ENCODE assay signal across 7 mouse cellular contexts in the genomic region with DNA sequence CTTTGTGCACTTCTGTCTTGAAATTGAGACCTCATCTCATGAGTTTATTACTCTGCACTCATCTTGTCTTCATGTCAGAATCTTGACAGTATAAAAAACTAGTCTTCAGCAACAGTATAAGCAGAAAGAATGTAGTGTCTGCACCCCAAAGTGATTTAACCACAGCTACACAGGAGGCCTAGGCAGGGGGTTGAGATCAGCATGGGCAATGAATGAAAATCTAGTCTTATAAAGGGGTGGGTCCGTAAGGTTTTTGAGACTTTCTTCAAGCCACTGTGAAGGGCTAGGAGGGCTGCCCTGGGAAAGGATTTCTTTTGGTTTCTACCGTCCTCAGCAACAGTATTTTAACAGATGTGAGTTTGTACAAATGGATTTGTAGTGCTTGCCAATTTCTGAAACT. TPM values are rescaled to one million over a fixed set of nuclear protein-coding genes. Genes with fewer than 3 reads are reported as not detected.
DNase-seq lines count a peak whose midpoint lies in the region; ATAC-seq and TF ChIP-seq lines count a peak whose summit lies in the region.

No protein-coding gene starts in this region.

- H3K4me3 ChIP-seq in lung, embryonic 15.5 days: peak overlapping the region; percentile 65
- 0 out of 2 replicates have a peak overlapping the region, but pooled peaks have one; percentile 79 for H3K4me3 ChIP-seq in embryonic fibroblast, embryonic 13.5 days (ENCODE audit: insufficient read depth, low read length)
- H3K4me3 ChIP-seq in intestine, embryonic 15.5 days (replicated peaks): peak overlapping the region; percentile 61
- H3K4me3 ChIP-seq in myocyte: peak overlapping the region; percentile 66

- no peak for TF ChIP-seq CTCF in embryonic fibroblast, embryonic 13.5 days (IDR thresholded peaks at IDR 0.05; ENCODE audit: borderline replicate concordance, insufficient read depth, low read length)

- ATAC-seq in lung, embryonic 15.5 days (ENCODE audit: borderline replicate concordance, extremely low read depth, low FRiP score, low TSS enrichment): no peak
- peak; percentile 1; the same call in 1 of the 2 replicates for ATAC-seq in intestine, embryonic 15.5 days

- no peaks in the 10 kb centered on the region for H3K9me3 ChIP-seq in lung, embryonic 15.5 days
- H3K9me3 ChIP-seq in intestine, embryonic 15.5 days: no peaks in the 10 kb centered on the region

- no peak for TF ChIP-seq POLR2A in embryonic fibroblast, embryonic 13.5 days (IDR thresholded peaks at IDR 0.05; ENCODE audit: low read depth, low read length)
- TF ChIP-seq POLR2A in myocyte (IDR thresholded peaks at IDR 0.05; ENCODE audit: insufficient read length, low read depth): no peak

- no peaks in the 10 kb centered on the region for H3K79me2 ChIP-seq in myocyte (ENCODE audit: control insufficient read depth, insufficient read depth)

- H3K9ac ChIP-seq in lung, embryonic 15.5 days: peak overlapping the region; percentile 63; the same call in 1 of the 2 replicates
- H3K9ac ChIP-seq in intestine, embryonic 15.5 days: no peak overlapping the region

- H3K27ac ChIP-seq in lung, embryonic 15.5 days: no peak overlapping the region
- H3K27ac ChIP-seq in embryonic fibroblast, embryonic 13.5 days (ENCODE audit: insufficient read depth, low read length): no peak overlapping the region
- 0 out of 2 replicates have a peak overlapping the region, but pooled peaks have one; percentile 17 for H3K27ac ChIP-seq in intestine, embryonic 15.5 days

- peaks cover 15% of the 10 kb centered on the region; the same call in 1 of the 2 replicates for H3K4me1 ChIP-seq in lung, embryonic 15.5 days
- H3K4me1 ChIP-seq in embryonic fibroblast, embryonic 13.5 days (ENCODE audit: control insufficient read depth, insufficient read depth, low read length): no peaks in the 10 kb centered on the region
- peaks cover 4% of the 10 kb centered on the region; the same call in 1 of the 2 replicates for H3K4me1 ChIP-seq in intestine, embryonic 15.5 days (replicated peaks)

- no peak for DNase-seq in lung, postnatal 14 days
- no peak for DNase-seq in right cerebral cortex, postnatal 10 days (ENCODE audit: low spot score in 2 of 2)
- no peak for DNase-seq in adrenal gland, postnatal 36 days

- H3K36me3 ChIP-seq in lung, embryonic 15.5 days: peaks cover 32% of the 10 kb centered on the region
- H3K36me3 ChIP-seq in intestine, embryonic 15.5 days: peaks cover 12% of the 10 kb centered on the region
- H3K36me3 ChIP-seq in myocyte (ENCODE audit: control insufficient read depth, insufficient read depth): peaks cover 13% of the 10 kb centered on the region

- H3ac ChIP-seq in myocyte (ENCODE audit: control insufficient read depth, insufficient read length): no peak overlapping the region

- H3K27me3 ChIP-seq in lung, embryonic 15.5 days: no peaks in the 10 kb centered on the region
- H3K27me3 ChIP-seq in intestine, embryonic 15.5 days (replicated peaks): no peaks in the 10 kb centered on the region
- H3K27me3 ChIP-seq in myocyte (ENCODE audit: control insufficient read depth, insufficient read depth, insufficient read length): no peaks in the 10 kb centered on the region

- WGBS in lung, embryonic 15.5 days: 38% methylated on average over 2 of the region's 2 CpGs
- 59% methylated on average over 2 of the region's 2 CpGs for WGBS in intestine, embryonic 15.5 days

- peak overlapping the region; percentile 58; the same call in 1 of the 2 replicates for H3K4me2 ChIP-seq in lung, embryonic 15.5 days
- H3K4me2 ChIP-seq in intestine, embryonic 15.5 days (replicated peaks): peak overlapping the region; percentile 61; the same call in 1 of the 2 replicates
- H3K4me2 ChIP-seq in myocyte (ENCODE audit: low read depth): peak overlapping the region; percentile 64

TF ChIP-seq in myocyte, 11 proteins besides CTCF, POLR2A, EP300 and RAD21:
- no peak for TF ChIP-seq TCF3 (IDR thresholded peaks at IDR 0.05; ENCODE audit: insufficient read length, low read depth)
- TF ChIP-seq REST (IDR thresholded peaks at IDR 0.05; ENCODE audit: insufficient read depth, insufficient read length): no peak
- no peak for TF ChIP-seq MAX (IDR thresholded peaks at IDR 0.05; ENCODE audit: low read depth)
- no peak for TF ChIP-seq POLR2AphosphoS2 (IDR thresholded peaks at IDR 0.05; ENCODE audit: insufficient read length, low read depth)
- no peak for TF ChIP-seq USF1 (IDR thresholded peaks at IDR 0.05; ENCODE audit: low read depth)
- TF ChIP-seq CEBPB (IDR thresholded peaks at IDR 0.05; ENCODE audit: insufficient read depth, poor library complexity, severe bottlenecking): no peak
- TF ChIP-seq MYOG (IDR thresholded peaks at IDR 0.05; ENCODE audit: control insufficient read depth in 1 of 3, insufficient read depth in 1 of 3, insufficient read length in 2 of 3, low read depth in 2 of 3): no peak
- no peak for TF ChIP-seq TCF12 (IDR thresholded peaks at IDR 0.05; ENCODE audit: insufficient read depth, poor library complexity, severe bottlenecking)
- no peak for TF ChIP-seq SRF (IDR thresholded peaks at IDR 0.05; ENCODE audit: control insufficient read depth, insufficient read length, low read depth)
- no peak for TF ChIP-seq E2F4 (IDR thresholded peaks at IDR 0.05; ENCODE audit: insufficient read depth)
- TF ChIP-seq MYOD1 (IDR thresholded peaks at IDR 0.05; ENCODE audit: control insufficient read depth in 1 of 3, insufficient read length in 2 of 3, low read depth in 2 of 3): no peak
TF ChIP-seq in myocyte: peak in this region for 0.

RNA-seq across cellular contexts. Expression of gene Mdp1, which starts 0.3 kb away (rescaled TPM):
- 56.5 TPM in 2 replicates for polyA plus RNA-seq in lung, embryonic 15.5 days (2015; fragmentation: Nextera tagmentation; extraction: Ambion mirVana)
- polyA plus RNA-seq in embryonic fibroblast, embryonic 13.5 days (2011; ENCODE audit: insufficient read length, low read depth, missing spikeins): 28.9 and 30.0 TPM in 2 replicates
- polyA plus RNA-seq in intestine, embryonic 15.5 days (2015; fragmentation: Nextera tagmentation; extraction: Ambion mirVana): 58.4 and 62.1 TPM in 2 replicates
- 21.3 TPM for polyA plus RNA-seq in myocyte (2012; fragmentation: generic; extraction: Trizol)
- total RNA-seq in adrenal gland, postnatal 36 days (2021): 10 to 100 TPM; 43.6 to 76.9 TPM

RNA-seq across cellular contexts. Expression of gene Tssk4, which starts 10.7 kb away (rescaled TPM):
- polyA plus RNA-seq in lung, embryonic 15.5 days (2015; fragmentation: Nextera tagmentation; extraction: Ambion mirVana): 0.88 and 1.1 TPM in 2 replicates
- 0.73 and 0.81 TPM in 2 replicates for polyA plus RNA-seq in embryonic fibroblast, embryonic 13.5 days (2011; ENCODE audit: insufficient read length, low read depth, missing spikeins)
- 0.75 and 1.2 TPM in 2 replicates for polyA plus RNA-seq in intestine, embryonic 15.5 days (2015; fragmentation: Nextera tagmentation; extraction: Ambion mirVana)
- polyA plus RNA-seq in myocyte (2012; fragmentation: generic; extraction: Trizol): 0.18 TPM
- total RNA-seq in adrenal gland, postnatal 36 days (2021): 1 to 10 TPM; 1.6 to 1.7 TPM

RNA-seq across cellular contexts. Expression of gene Gmpr2, which starts 11.1 kb away (rescaled TPM):
- 60.2 and 68.1 TPM in 2 replicates for polyA plus RNA-seq in lung, embryonic 15.5 days (2015; fragmentation: Nextera tagmentation; extraction: Ambion mirVana)
- 33.6 and 34.1 TPM in 2 replicates for polyA plus RNA-seq in embryonic fibroblast, embryonic 13.5 days (2011; ENCODE audit: insufficient read length, low read depth, missing spikeins)
- polyA plus RNA-seq in intestine, embryonic 15.5 days (2015; fragmentation: Nextera tagmentation; extraction: Ambion mirVana): 58.6 and 58.7 TPM in 2 replicates
- 11.9 TPM for polyA plus RNA-seq in myocyte (2012; fragmentation: generic; extraction: Trizol)
- 10 to 100 TPM; 26.6 to 28.9 TPM for total RNA-seq in adrenal gland, postnatal 36 days (2021)

RNA-seq across cellular contexts. Expression of gene Nedd8, which starts 11.3 kb away (rescaled TPM):
- polyA plus RNA-seq in lung, embryonic 15.5 days (2015; fragmentation: Nextera tagmentation; extraction: Ambion mirVana): 509 and 542 TPM in 2 replicates
- polyA plus RNA-seq in embryonic fibroblast, embryonic 13.5 days (2011; ENCODE audit: insufficient read length, low read depth, missing spikeins): 287 and 295 TPM in 2 replicates
- polyA plus RNA-seq in intestine, embryonic 15.5 days (2015; fragmentation: Nextera tagmentation; extraction: Ambion mirVana): 510 and 527 TPM in 2 replicates
- 361 TPM for polyA plus RNA-seq in myocyte (2012; fragmentation: generic; extraction: Trizol)
- total RNA-seq in adrenal gland, postnatal 36 days (2021): 100 to 1,000 TPM; 335 to 393 TPM

RNA-seq across cellular contexts. Expression of gene Tm9sf1, which starts 17.0 kb away (rescaled TPM):
- 119 and 126 TPM in 2 replicates for polyA plus RNA-seq in lung, embryonic 15.5 days (2015; fragmentation: Nextera tagmentation; extraction: Ambion mirVana)
- 77.1 and 90.9 TPM in 2 replicates for polyA plus RNA-seq in embryonic fibroblast, embryonic 13.5 days (2011; ENCODE audit: insufficient read length, low read depth, missing spikeins)
- 119 and 124 TPM in 2 replicates for polyA plus RNA-seq in intestine, embryonic 15.5 days (2015; fragmentation: Nextera tagmentation; extraction: Ambion mirVana)
- 57.9 TPM for polyA plus RNA-seq in myocyte (2012; fragmentation: generic; extraction: Trizol)
- 10 to 100 TPM; 83.2 to 98.1 TPM for total RNA-seq in adrenal gland, postnatal 36 days (2021)
